Comparison of ENCODE assay signal across 15 mouse cellular contexts in genomic region chr12:30004365-30004723, GRCm38 (mm10).
A peak's percentile ranks its signal among the peaks of the same experiment; 100 is the strongest.
DNase-seq lines count a peak whose midpoint lies in the region; ATAC-seq and TF ChIP-seq lines count a peak whose summit lies in the region.
"Had no signal": no experiment of that assay in that cellular context is flagged by ENCODE, and none has a peak within 500 bp of the region (broad histone marks: within the 10 kb centered on the region; RNA-seq: fewer than 3 reads in every experiment).

No protein-coding gene starts in this region.

- no peak for TF ChIP-seq POLR2A in embryonic fibroblast, embryonic 13.5 days (IDR thresholded peaks at IDR 0.05; ENCODE audit: low read depth, low read length)

- H3K27me3 ChIP-seq in forebrain, embryonic 13.5 days, result no peaks in the 10 kb centered on the region
- no peaks in the 10 kb centered on the region for H3K27me3 ChIP-seq in midbrain, embryonic 14.5 days (ENCODE audit: control insufficient read depth, insufficient read depth, low read length)
- H3K27me3 ChIP-seq: heart, embryonic 15.5 days; intestine, embryonic 15.5 days; lung, embryonic 15.5 days had no signal

- peak overlapping the region; percentile 23; the same call in 1 of the 2 replicates for H3K27ac ChIP-seq in embryonic fibroblast, embryonic 13.5 days (ENCODE audit: insufficient read depth, low read length)
- H3K27ac ChIP-seq in forebrain, embryonic 13.5 days, result peak overlapping the region; percentile 78
- H3K27ac ChIP-seq in midbrain, embryonic 14.5 days (replicated peaks; ENCODE audit: low read depth, low read length), result peak overlapping the region; percentile 41; the same call in 1 of the 2 replicates
- H3K27ac ChIP-seq: heart, embryonic 15.5 days; intestine, embryonic 15.5 days; lung, embryonic 15.5 days had no signal

- 57% methylated on average over 5 of the region's 5 CpGs for WGBS in forebrain, embryonic 13.5 days
- 72% methylated on average over 5 of the region's 5 CpGs for WGBS in midbrain, embryonic 14.5 days

- no peak for TF ChIP-seq CTCF in embryonic fibroblast, embryonic 13.5 days (IDR thresholded peaks at IDR 0.05; ENCODE audit: borderline replicate concordance, insufficient read depth, low read length)

- peaks cover 91% of the 10 kb centered on the region for H3K36me3 ChIP-seq in forebrain, embryonic 13.5 days (ENCODE audit: poor library complexity, severe bottlenecking)
- H3K36me3 ChIP-seq in midbrain, embryonic 14.5 days (ENCODE audit: control insufficient read depth, insufficient read depth, low read length), result peaks cover 83% of the 10 kb centered on the region

- intact Hi-C loops in left cerebral cortex, postnatal 4 days (cut with DNase I), result no loop called here

- peak; percentile 56 for DNase-seq in left cerebral cortex, postnatal 4 days
- no peak for DNase-seq in left cerebral cortex, adult 11 months (ENCODE audit: low spot score)
- peak; percentile 30 for DNase-seq in midbrain, embryonic 14.5 days
- DNase-seq in testis, postnatal 14 days (ENCODE audit: low spot score), result no peak
- DNase-seq in embryo, embryonic 9.5 days (ENCODE audit: extremely low spot score), result no peak
- DNase-seq in spleen, postnatal 10 days (ENCODE audit: low spot score in 2 of 2), result no peak
- DNase-seq: adrenal gland, postnatal 14 days; kidney, postnatal 10 days; spleen, adult 18-20 months had no signal

- no peak overlapping the region for H3K4me3 ChIP-seq in embryonic fibroblast, embryonic 13.5 days (ENCODE audit: insufficient read depth, low read length)
- H3K4me3 ChIP-seq in forebrain, embryonic 13.5 days, result no peak overlapping the region
- H3K4me3 ChIP-seq in midbrain, embryonic 14.5 days (replicated peaks; ENCODE audit: low read depth, low read length), result no peak overlapping the region
- H3K4me3 ChIP-seq: heart, embryonic 15.5 days; intestine, embryonic 15.5 days; left cerebral cortex, adult 2 months; lung, embryonic 15.5 days had no signal

- peaks cover 11% of the 10 kb centered on the region for H3K4me1 ChIP-seq in embryonic fibroblast, embryonic 13.5 days (ENCODE audit: control insufficient read depth, insufficient read depth, low read length)
- H3K4me1 ChIP-seq in forebrain, embryonic 13.5 days, result peaks cover 18% of the 10 kb centered on the region
- H3K4me1 ChIP-seq in midbrain, embryonic 14.5 days (ENCODE audit: control insufficient read depth, insufficient read depth, low read length), result peaks cover 4% of the 10 kb centered on the region; the same call in 1 of the 2 replicates
- H3K4me1 ChIP-seq: heart, embryonic 15.5 days; intestine, embryonic 15.5 days; lung, embryonic 15.5 days had no signal

- peak; percentile 58 for ATAC-seq in forebrain, embryonic 13.5 days
- ATAC-seq in midbrain, embryonic 14.5 days (ENCODE audit: low FRiP score, low TSS enrichment), result no peak; the same call in 1 of the 2 replicates
- ATAC-seq: intestine, embryonic 15.5 days had no signal

- H3K9me3 ChIP-seq in forebrain, embryonic 13.5 days (replicated peaks), result no peaks in the 10 kb centered on the region
- no peaks in the 10 kb centered on the region for H3K9me3 ChIP-seq in midbrain, embryonic 14.5 days (ENCODE audit: control insufficient read depth, low read length)
- H3K9me3 ChIP-seq: heart, embryonic 15.5 days; intestine, embryonic 15.5 days; lung, embryonic 15.5 days had no signal

- H3K4me2 ChIP-seq in forebrain, embryonic 13.5 days, result no peak overlapping the region
- H3K4me2 ChIP-seq in midbrain, embryonic 14.5 days (ENCODE audit: low read length), result no peak overlapping the region
- H3K4me2 ChIP-seq: heart, embryonic 15.5 days; intestine, embryonic 15.5 days; lung, embryonic 15.5 days had no signal

- H3K9ac ChIP-seq in forebrain, embryonic 13.5 days, result no peak overlapping the region
- no peak overlapping the region for H3K9ac ChIP-seq in midbrain, embryonic 14.5 days (replicated peaks; ENCODE audit: low read length)
- H3K9ac ChIP-seq: heart, embryonic 15.5 days; intestine, embryonic 15.5 days; lung, embryonic 15.5 days had no signal

Comparison
In these comparisons a context has a peak if more than half of its experiments do, and no peak if none do; other contexts are left out.
1. DNase-seq: peak in left cerebral cortex, postnatal 4 days (single experiment) and midbrain, embryonic 14.5 days (single experiment); none in left cerebral cortex, adult 11 months (single experiment), testis, postnatal 14 days (single experiment), embryo, embryonic 9.5 days (single experiment) and spleen, postnatal 10 days (0 of 2).
2. H3K27ac ChIP-seq: peak in every context shown above with its lines; median percentile 78 in forebrain, embryonic 13.5 days; 41 in midbrain, embryonic 14.5 days; 23 in embryonic fibroblast, embryonic 13.5 days.